Mouse (Mus musculus) forebrain, embryonic 11.5 days (tissue): ENCODE measurements around the gene Bicdl1. TPM values are rescaled to one million over a fixed set of nuclear protein-coding genes. Genes with fewer than 3 reads are reported as not detected.

Experiments
- microRNA-seq: library from miRNA; unstranded; fragments of <30 nt; microRNA quantifications from one replicate; pipeline ENCODE4, GENCODE M21; 2016; ENCODE audit not compliant: insufficient number of aligned reads
- polyA plus RNA-seq: library from polyadenylated mRNA; unstranded; fragments of >200 nt; fragmentation: Nextera tagmentation; extraction: Ambion mirVana; gene quantifications from 2 replicates; pipeline ENCODE4 v1.2.1, GENCODE M21; 2014

Bicdl1 gene
- polyA plus RNA-seq, 1 experiment from 2014 or later = 11.1 TPM

Small RNA genes lying within 50 kb of the gene (microRNA-seq; reads per million reads assigned to microRNA genes)
- not detected for gene Mir7030

Other genes with a start within 250 kb of the Bicdl1 start
- gene Sirt4, start 246.9 kb downstream of the Bicdl1 start, polyA plus RNA-seq = 20.6 and 22.0 TPM in 2 replicates
- 11.9 and 12.3 TPM in 2 replicates for gene Pxn, start 224.9 kb downstream of the Bicdl1 start, polyA plus RNA-seq
- 1,156 and 1,197 TPM in 2 replicates for gene Rplp0, start 172.2 kb downstream of the Bicdl1 start, polyA plus RNA-seq
- 54.8 and 62.4 TPM in 2 replicates for gene Gcn1l1, start 166.4 kb downstream of the Bicdl1 start, polyA plus RNA-seq
- gene Rab35, start 99.7 kb downstream of the Bicdl1 start, polyA plus RNA-seq = 18.1 and 20.3 TPM in 2 replicates
- gene Cit, start 113.7 kb upstream of the Bicdl1 start, polyA plus RNA-seq = 44.9 and 48.9 TPM in 2 replicates